Mouse (Mus musculus) lung, postnatal 0 days (tissue): Measurements from ENCODE around the gene Actr2. TPM values are rescaled to one million over a fixed set of nuclear protein-coding genes. Genes with fewer than 3 reads are reported as not detected.

Experiments used
- ATAC-seq: fragments of 200-750 bp; cut with Nextera tagmentation; 2 replicates; pipeline ENCODE4 v1.8.0; 2017; ENCODE audit warnings: moderate library complexity
- DNase-seq: peaks from one replicate; pipeline ENCODE4 v3.0.0-alpha.2; 2016; ENCODE audit warnings: low spot score
- H3K27ac ChIP-seq: fragments of 300-500 bp; sonication (generic); 2 replicates; pipeline ENCODE4 v1.5.1; 2014; ENCODE audit warnings: antibody characterized with exemption, mild to moderate bottlenecking, low read length, mixed read lengths
- H3K27me3 ChIP-seq: fragments of 300-500 bp; sonication (generic); replicated peaks from 2 replicates; pipeline ENCODE4 v1.6.1; 2014; ENCODE audit warnings: low read length, mixed read lengths; ENCODE audit not compliant: insufficient read depth
- H3K36me3 ChIP-seq: fragments of 300-500 bp; sonication (generic); 2 replicates; pipeline ENCODE4 v1.6.1; 2014; ENCODE audit warnings: low read length, mixed read lengths; ENCODE audit not compliant: insufficient read depth
- H3K4me1 ChIP-seq: fragments of 300-500 bp; sonication (generic); 2 replicates; pipeline ENCODE4 v1.6.1; 2014; ENCODE audit warnings: antibody characterized with exemption, low read depth, low read length, mixed read lengths; ENCODE audit not compliant: insufficient read depth
- H3K4me2 ChIP-seq: fragments of 300-500 bp; sonication (generic); replicated peaks from 2 replicates; pipeline ENCODE4 v1.6.1; 2014; ENCODE audit warnings: low read depth, mild to moderate bottlenecking, low read length, moderate library complexity, mixed read lengths
- H3K4me3 ChIP-seq: fragments of 300-500 bp; sonication (generic); 2 replicates; pipeline ENCODE4 v1.5.1; 2014; ENCODE audit warnings: low read depth, low read length
- H3K9ac ChIP-seq: fragments of 300-500 bp; sonication (generic); replicated peaks from 2 replicates; pipeline ENCODE4 v1.6.1; 2014; ENCODE audit warnings: low read depth, mild to moderate bottlenecking
- H3K9me3 ChIP-seq: fragments of 300-500 bp; sonication (generic); 2 replicates; pipeline ENCODE4 v1.6.1; 2016; ENCODE audit warnings: low read length, mixed read lengths
- CTCF ChIP-seq: IDR thresholded peaks from 2 replicates; pipeline ENCODE4 v1.5.1; 2016; ENCODE audit warnings: antibody characterized with exemption, mild to moderate bottlenecking
- EP300 ChIP-seq: IDR thresholded peaks from 2 replicates; pipeline ENCODE4 v1.6.1; 2016; ENCODE audit warnings: antibody characterized with exemption, mild to moderate bottlenecking, control low read depth
- WGBS: fragments of 180-500 bp; shearing (Covaris S2); extraction: QIAGEN DNeasy Blood & Tissue Kit; methylation state at CpG from one replicate; pipeline ENCODE4 v1.1.7; 2014; 5-methylcytosine and 5-hydroxymethylcytosine counted together
- polyA plus RNA-seq: library from polyadenylated mRNA; unstranded; fragments of >200 nt; fragmentation: Nextera tagmentation; extraction: Ambion mirVana; gene quantifications from 2 replicates; pipeline ENCODE4 v1.2.1, GENCODE M21; 2015

Actr2 gene
- polyA plus RNA-seq, 1 experiment from 2014 or later = 93.1 TPM

DNA sequence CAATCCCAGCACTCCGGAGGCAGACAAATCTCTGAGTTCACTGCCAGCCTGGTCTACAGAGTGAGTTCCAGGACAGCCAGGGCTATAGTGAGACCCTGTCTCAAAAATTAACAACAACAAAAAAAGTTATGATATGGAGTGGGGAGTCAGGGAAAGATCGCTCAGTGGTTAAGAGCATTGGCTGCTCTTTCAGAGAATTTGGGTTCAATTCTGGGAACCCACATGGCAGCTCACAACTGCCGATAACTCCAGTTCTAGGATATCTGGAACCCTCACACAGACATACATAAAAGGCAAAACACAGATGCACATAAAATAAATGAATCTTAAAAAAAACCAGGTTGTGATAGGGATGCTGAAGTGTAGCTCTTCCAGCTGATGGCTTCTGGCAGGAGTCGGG is 83.7 kb downstream of the Actr2 start:
- 92% methylated on average over 4 of the region's 4 CpGs for WGBS
- no peaks in the 10 kb centered on the region for H3K27me3 ChIP-seq
- H3K9me3 ChIP-seq = no peaks in the 10 kb centered on the region
- H3K9ac ChIP-seq = no peak overlapping the region
- no peak for DNase-seq
- no peak overlapping the region for H3K27ac ChIP-seq
- no peak overlapping the region for H3K4me2 ChIP-seq
- no peaks in the 10 kb centered on the region for H3K36me3 ChIP-seq
- no peak for ATAC-seq
- TF ChIP-seq CTCF (no peak), EP300 (no peak)
- no peak overlapping the region for H3K4me3 ChIP-seq
- no peaks in the 10 kb centered on the region for H3K4me1 ChIP-seq

DNA sequence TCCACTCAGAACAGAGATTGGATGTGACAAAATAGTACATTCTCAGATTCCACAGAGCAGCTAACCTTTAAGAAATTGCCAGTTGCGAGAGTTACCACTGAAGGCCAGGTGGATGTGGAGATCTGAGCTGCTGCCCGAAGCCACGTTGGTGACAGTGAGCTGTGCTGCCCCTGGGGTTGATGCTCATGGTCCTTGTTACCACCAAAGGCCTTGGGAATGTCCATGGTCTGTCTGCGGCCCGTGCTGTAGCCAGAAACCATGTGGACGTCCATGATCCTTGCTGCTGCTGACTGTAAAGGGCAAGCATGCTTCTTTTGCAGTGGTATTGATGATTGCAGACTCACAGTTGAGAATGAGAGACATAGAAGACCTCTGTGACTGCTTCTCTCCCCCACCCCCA is 84.3 kb downstream of the Actr2 start:
- no peak overlapping the region for H3K27ac ChIP-seq
- ATAC-seq (no peak), DNase-seq (no peak)
- no peaks in the 10 kb centered on the region for H3K36me3 ChIP-seq
- no peak overlapping the region for H3K4me2 ChIP-seq
- H3K9me3 ChIP-seq = no peaks in the 10 kb centered on the region
- WGBS = 93% methylated on average over 6 of the region's 6 CpGs
- H3K4me1 ChIP-seq = no peaks in the 10 kb centered on the region
- H3K27me3 ChIP-seq = no peaks in the 10 kb centered on the region
- H3K4me3 ChIP-seq = no peak overlapping the region
- H3K9ac ChIP-seq = no peak overlapping the region
- TF ChIP-seq EP300 (no peak), CTCF (no peak)

DNA sequence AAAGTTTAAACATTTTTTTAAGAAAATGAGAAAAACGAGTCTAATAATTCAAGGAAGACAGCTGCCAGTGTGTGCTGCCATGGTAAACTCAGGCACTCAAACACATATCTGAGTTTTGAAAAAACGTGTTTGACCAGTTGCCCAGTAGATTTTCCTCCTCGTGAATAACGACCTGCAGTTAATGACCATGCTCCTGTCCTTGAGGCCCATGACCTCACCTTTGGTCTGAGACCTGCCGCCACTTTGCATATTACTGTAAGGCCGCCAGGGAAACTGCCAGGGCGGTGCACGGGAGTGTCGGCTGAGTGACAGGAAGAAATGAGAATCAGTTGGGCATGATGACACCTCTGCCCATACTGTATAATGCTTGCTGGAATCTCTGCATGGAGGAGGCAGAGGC is 85.0 kb downstream of the Actr2 start:
- ATAC-seq = 0 out of 2 replicates have a peak, but pooled peaks have one; percentile 33
- no peak overlapping the region for H3K4me3 ChIP-seq
- 61% methylated on average over 9 of the region's 9 CpGs for WGBS
- no peaks in the 10 kb centered on the region for H3K27me3 ChIP-seq
- no peaks in the 10 kb centered on the region for H3K9me3 ChIP-seq
- no peak overlapping the region for H3K4me2 ChIP-seq
- no peaks in the 10 kb centered on the region for H3K36me3 ChIP-seq
- DNase-seq = peak; percentile 16
- no peaks in the 10 kb centered on the region for H3K4me1 ChIP-seq
- H3K27ac ChIP-seq = no peak overlapping the region
- TF ChIP-seq EP300 (no peak), CTCF (no peak)
- H3K9ac ChIP-seq = no peak overlapping the region

DNA sequence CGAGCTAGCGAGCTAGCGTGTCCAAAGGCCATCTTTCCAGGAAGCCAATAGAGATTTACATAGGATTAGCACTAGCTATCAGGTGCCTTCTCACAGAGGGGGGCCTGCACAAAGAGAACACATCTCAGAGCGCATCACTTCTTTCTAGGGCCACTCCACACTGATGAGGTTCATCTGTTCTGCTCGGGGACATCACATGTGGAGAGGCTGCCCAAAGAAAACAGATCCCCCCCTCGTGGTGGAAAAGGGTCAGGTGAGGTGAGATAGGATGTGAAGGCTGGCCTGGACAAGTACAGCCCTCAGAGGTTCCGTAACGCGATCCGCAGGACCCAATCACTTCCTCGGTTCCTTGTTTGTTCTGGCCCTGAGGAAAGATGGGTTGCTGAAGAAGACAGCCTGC is 86.8 kb downstream of the Actr2 start:
- 61% methylated on average over 11 of the region's 11 CpGs for whole genome bisulfite sequencing

DNA sequence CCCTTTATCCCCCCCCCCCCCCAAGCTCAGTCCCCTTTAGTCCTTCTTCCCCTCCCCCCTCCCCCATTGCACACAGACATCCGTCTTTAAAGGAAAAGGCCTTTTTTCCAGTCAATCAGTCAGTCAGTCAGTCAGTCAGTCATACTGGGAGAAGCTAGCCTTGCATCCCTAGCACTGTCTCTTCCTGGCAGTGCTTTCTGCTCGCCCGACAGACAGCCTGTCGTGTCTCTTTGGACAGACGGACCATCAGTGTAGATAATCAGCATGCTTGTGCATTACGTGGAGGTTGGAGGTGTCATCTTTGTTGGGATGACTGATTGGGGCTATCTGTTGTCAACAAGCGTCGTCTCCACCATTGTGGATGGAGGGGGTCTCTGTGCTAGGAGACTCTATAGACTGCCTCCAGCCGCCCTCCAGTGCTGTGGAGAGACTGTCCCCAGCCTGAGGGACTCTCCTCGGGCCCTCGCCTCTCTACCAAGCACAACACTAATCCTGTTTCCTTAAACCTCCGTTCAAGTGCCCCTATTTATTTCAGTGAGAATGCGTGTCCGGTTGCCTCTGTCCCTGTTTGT is 89.7 kb downstream of the Actr2 start:
- Histone ChIP-seq H3K4me1 (no peaks in the 10 kb centered on the region), H3K36me3 (peaks cover 35% of the 10 kb centered on the region), H3K27ac (no peak overlapping the region), H3K9me3 (peaks cover 20% of the 10 kb centered on the region), H3K27me3 (no peaks in the 10 kb centered on the region), H3K4me3 (no peak overlapping the region), H3K9ac (no peak overlapping the region), H3K4me2 (no peak overlapping the region)
- DNase-seq = no peak
- no peak for ATAC-seq
- WGBS = 90% methylated on average over 14 of the region's 14 CpGs
- no peak for TF ChIP-seq EP300
- no peak for TF ChIP-seq CTCF

More for the DNA sequence above, 86.8 kb downstream of the Actr2 start:
- TF ChIP-seq CTCF = peak; percentile 29
- no peak for TF ChIP-seq EP300
- ATAC-seq (no peak), DNase-seq (no peak)
- no peaks in the 10 kb centered on the region for H3K4me1 ChIP-seq
- H3K27me3 ChIP-seq = no peaks in the 10 kb centered on the region
- H3K9me3 ChIP-seq = peaks cover 6% of the 10 kb centered on the region
- no peak overlapping the region for H3K27ac ChIP-seq
- H3K4me2 ChIP-seq = no peak overlapping the region
- no peak overlapping the region for H3K4me3 ChIP-seq
- H3K36me3 ChIP-seq = peaks cover 6% of the 10 kb centered on the region
- no peak overlapping the region for H3K9ac ChIP-seq

- H3K9me3 ChIP-seq = peaks cover 20% of the 10 kb centered on the region
- no peaks in the 10 kb centered on the region for H3K27me3 ChIP-seq
- H3K4me2 ChIP-seq = no peak overlapping the region
- H3K9ac ChIP-seq = no peak overlapping the region
- H3K4me1 ChIP-seq = no peaks in the 10 kb centered on the region
- ATAC-seq = no peak
- WGBS = 85% methylated on average over 2 of the region's 2 CpGs
- no peak for TF ChIP-seq CTCF
- no peak overlapping the region for H3K4me3 ChIP-seq
- H3K36me3 ChIP-seq = peaks cover 36% of the 10 kb centered on the region
- no peak overlapping the region for H3K27ac ChIP-seq
- DNase-seq = no peak
Observed at GRCm38 (mm10) chr11:20022462-20022861, 90.3 kb downstream of the Actr2 start.

- no peak overlapping the region for H3K9ac ChIP-seq
- H3K27me3 ChIP-seq = no peaks in the 10 kb centered on the region
- ATAC-seq (no peak), DNase-seq (no peak)
- H3K4me1 ChIP-seq = no peaks in the 10 kb centered on the region
- peaks cover 20% of the 10 kb centered on the region for H3K9me3 ChIP-seq
- no peak overlapping the region for H3K4me3 ChIP-seq
- no peak for TF ChIP-seq EP300
- no peak for TF ChIP-seq CTCF
- peaks cover 36% of the 10 kb centered on the region for H3K36me3 ChIP-seq
- H3K27ac ChIP-seq = no peak overlapping the region
- no peak overlapping the region for H3K4me2 ChIP-seq
- 98% methylated on average over 35 of the region's 35 CpGs for WGBS
Observed at GRCm38 (mm10) chr11:20020720-20021119, 92.0 kb downstream of the Actr2 start.
